Mouse (Mus musculus) adrenal gland, adult (tissue): ENCODE data around the gene Chtop.

Source experiments
- DNase-seq, 2 experiments: peaks; one replicate each; pipeline ENCODE4 v3.0.0; 2022 to 2023; ENCODE audit warnings: low spot score in 1 of 2; ENCODE audit not compliant: inconsistent age in 2 of 2

Chtop gene

GRCm38 (mm10) chr3:90512948-90513642, 3.8 kb upstream of the Chtop start:
- no peak for DNase-seq

GRCm38 (mm10) chr3:90512276-90512675, 3.0 kb upstream of the Chtop start:
- no peak for DNase-seq

- DNase-seq = no peak
These were observed 437 bp upstream of the Chtop start for GRCm38 (mm10) chr3:90509747-90510123.

GRCm38 (mm10) chr3:90508287-90508949, 880 bp downstream of the Chtop start:
- peak in 1 of 2 experiments; percentile 46 for DNase-seq

- no peak for DNase-seq
These were observed 2.9 kb downstream of the Chtop start for GRCm38 (mm10) chr3:90506362-90506761.

GRCm38 (mm10) chr3:90505216-90505615, 4.1 kb downstream of the Chtop start:
- no peak for DNase-seq

- DNase-seq = no peak
These were observed 5.9 kb downstream of the Chtop start for GRCm38 (mm10) chr3:90503444-90503843.

- DNase-seq = no peak
These were observed 11.7 kb downstream of the Chtop start for GRCm38 (mm10) chr3:90497597-90497996.

- DNase-seq = no peak
These were observed 13.3 kb downstream of the Chtop start for GRCm38 (mm10) chr3:90495850-90496525.

- DNase-seq = no peak
These were observed 15.3 kb downstream of the Chtop start for GRCm38 (mm10) chr3:90493831-90494540.

- peak in 1 of 2 experiments; percentile 76 for DNase-seq
These were observed 17.9 kb downstream of the Chtop start for GRCm38 (mm10) chr3:90491350-90491749.

GRCm38 (mm10) chr3:90490696-90491256, 18.5 kb downstream of the Chtop start, which contains the start of gene Snapin:
Snapin (minus strand) TSS chr3:90491033.
- peak; percentile 96 to 99 for DNase-seq

- no peak for DNase-seq
These were observed 20.7 kb downstream of the Chtop start for GRCm38 (mm10) chr3:90488576-90488975.

- DNase-seq = no peak
These were observed 22.3 kb downstream of the Chtop start for GRCm38 (mm10) chr3:90486998-90487397.

- peak; percentile 96 to 98 for DNase-seq
These were observed 33.3 kb downstream of the Chtop start, which contains the start of gene Ilf2 for GRCm38 (mm10) chr3:90475831-90476611. Ilf2 (plus strand) TSS chr3:90476126.

GRCm38 (mm10) chr3:90475151-90475830, 34.0 kb downstream of the Chtop start:
- DNase-seq = no peak

GRCm38 (mm10) chr3:90472213-90472612, 37.1 kb downstream of the Chtop start:
- peak in 1 of 2 experiments; percentile 90 for DNase-seq

GRCm38 (mm10) chr3:90467618-90468300, 41.5 kb downstream of the Chtop start:
- peak in 1 of 2 experiments; percentile 36 for DNase-seq

- peak; percentile 83 to 96 for DNase-seq
These were observed 43.0 kb downstream of the Chtop start for GRCm38 (mm10) chr3:90466311-90466766.
